Mouse (Mus musculus): ENCODE results near the gene Zdhhc6. TPM values are rescaled to one million over a fixed set of nuclear protein-coding genes. Genes with fewer than 3 reads are reported as not detected.

Gene Zdhhc6
- polyA plus RNA-seq, 1 experiment from 2014 or later = 103 TPM

DNA sequence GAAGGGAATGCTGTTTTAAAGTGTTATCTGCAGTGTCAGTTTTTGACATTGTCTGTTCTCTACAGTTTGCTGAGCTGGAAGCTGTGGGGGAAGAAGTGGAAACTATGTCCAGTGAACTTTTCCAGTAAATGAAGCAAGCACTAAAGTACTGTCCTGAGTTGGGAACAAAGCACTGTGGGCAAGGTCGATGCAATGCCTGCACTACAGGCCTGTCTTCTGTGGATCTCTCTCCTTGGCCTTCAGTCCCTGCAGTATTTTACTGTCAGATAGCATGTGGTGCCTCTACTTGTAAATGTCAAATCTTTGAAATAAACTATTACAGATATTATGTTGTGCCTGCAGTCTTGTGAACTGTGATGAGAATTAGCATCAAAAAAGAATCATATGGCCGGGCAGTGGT lies 19.5 kb downstream of the Zdhhc6 start:
- Histone ChIP-seq H3K27me3 (ENCODE audit: insufficient read depth, poor library complexity, severe bottlenecking) (no peaks in the 10 kb centered on the region), H3K4me1 (no peaks in the 10 kb centered on the region), H3K36me3 (peaks cover 55% of the 10 kb centered on the region), H3K4me3 (no peak overlapping the region), H3K27ac (no peak overlapping the region), H3K9me3 (no peaks in the 10 kb centered on the region)
- 89% methylated on average over 2 of the region's 2 CpGs for WGBS
- DNase-seq (ENCODE audit: low spot score) = no peak

DNA sequence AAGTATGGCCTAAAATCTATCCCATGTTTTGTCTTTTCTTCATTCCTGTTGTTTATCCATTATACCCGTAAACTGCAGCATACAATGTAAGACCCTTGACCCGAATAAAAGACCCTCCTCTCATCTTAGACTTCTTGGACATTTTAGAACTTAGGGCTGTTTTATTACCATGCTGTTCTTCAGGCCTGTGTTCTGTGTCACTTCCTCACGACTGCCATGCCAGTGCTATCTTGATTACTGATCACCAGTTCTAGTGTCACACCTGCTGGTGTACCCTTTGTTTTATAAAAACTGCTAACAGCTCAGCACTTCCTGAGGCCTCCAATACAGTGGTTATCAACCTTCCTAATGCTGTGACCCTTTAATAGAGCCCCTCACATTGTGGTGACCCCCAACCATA lies 20.3 kb downstream of the Zdhhc6 start:
- 81% methylated on average over 3 of the region's 3 CpGs for WGBS
- H3K27ac ChIP-seq = no peak overlapping the region
- H3K9me3 ChIP-seq = no peaks in the 10 kb centered on the region
- H3K36me3 ChIP-seq = peaks cover 56% of the 10 kb centered on the region
- H3K4me3 ChIP-seq = no peak overlapping the region
- no peaks in the 10 kb centered on the region for H3K27me3 ChIP-seq (ENCODE audit: insufficient read depth, poor library complexity, severe bottlenecking)
- no peaks in the 10 kb centered on the region for H3K4me1 ChIP-seq
- no peak for DNase-seq (ENCODE audit: low spot score)

DNA sequence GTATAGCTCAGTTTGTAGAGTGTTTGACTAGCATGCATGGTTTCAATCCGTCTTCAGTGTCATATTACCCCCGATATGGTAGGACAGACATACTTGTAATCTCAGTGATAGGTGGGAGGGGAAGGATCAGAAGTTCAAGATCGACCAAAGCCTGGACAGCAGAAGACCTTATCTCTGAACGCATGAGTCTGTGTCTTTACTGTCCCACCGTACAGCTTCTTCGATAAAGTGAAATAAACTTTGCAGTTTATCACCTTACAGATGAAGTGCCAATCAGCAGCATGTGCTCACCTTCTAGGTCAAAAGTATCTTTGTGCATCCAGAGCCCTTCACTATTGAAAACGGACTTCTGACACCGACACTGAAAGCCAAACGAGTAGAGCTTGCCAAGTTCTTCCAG lies 20.8 kb downstream of the Zdhhc6 start:
- DNase-seq (ENCODE audit: low spot score) = no peak
- no peak overlapping the region for H3K4me3 ChIP-seq
- H3K27ac ChIP-seq = no peak overlapping the region
- no peaks in the 10 kb centered on the region for H3K4me1 ChIP-seq
- H3K27me3 ChIP-seq (ENCODE audit: insufficient read depth, poor library complexity, severe bottlenecking) = no peaks in the 10 kb centered on the region
- H3K9me3 ChIP-seq = no peaks in the 10 kb centered on the region
- 86% methylated on average over 9 of the region's 9 CpGs for WGBS
- peaks cover 57% of the 10 kb centered on the region for H3K36me3 ChIP-seq

- WGBS = 29% methylated on average over 4 of the region's 4 CpGs
- no peaks in the 10 kb centered on the region for H3K4me1 ChIP-seq
- H3K27ac ChIP-seq = no peak overlapping the region
- H3K9me3 ChIP-seq = no peaks in the 10 kb centered on the region
- no peaks in the 10 kb centered on the region for H3K27me3 ChIP-seq (ENCODE audit: insufficient read depth, poor library complexity, severe bottlenecking)
- no peak for DNase-seq (ENCODE audit: low spot score)
- H3K4me3 ChIP-seq = no peak overlapping the region
- H3K36me3 ChIP-seq = peaks cover 67% of the 10 kb centered on the region
Observed at GRCm38 (mm10) chr19:55293175-55293574, 22.7 kb downstream of the Zdhhc6 start.

DNA sequence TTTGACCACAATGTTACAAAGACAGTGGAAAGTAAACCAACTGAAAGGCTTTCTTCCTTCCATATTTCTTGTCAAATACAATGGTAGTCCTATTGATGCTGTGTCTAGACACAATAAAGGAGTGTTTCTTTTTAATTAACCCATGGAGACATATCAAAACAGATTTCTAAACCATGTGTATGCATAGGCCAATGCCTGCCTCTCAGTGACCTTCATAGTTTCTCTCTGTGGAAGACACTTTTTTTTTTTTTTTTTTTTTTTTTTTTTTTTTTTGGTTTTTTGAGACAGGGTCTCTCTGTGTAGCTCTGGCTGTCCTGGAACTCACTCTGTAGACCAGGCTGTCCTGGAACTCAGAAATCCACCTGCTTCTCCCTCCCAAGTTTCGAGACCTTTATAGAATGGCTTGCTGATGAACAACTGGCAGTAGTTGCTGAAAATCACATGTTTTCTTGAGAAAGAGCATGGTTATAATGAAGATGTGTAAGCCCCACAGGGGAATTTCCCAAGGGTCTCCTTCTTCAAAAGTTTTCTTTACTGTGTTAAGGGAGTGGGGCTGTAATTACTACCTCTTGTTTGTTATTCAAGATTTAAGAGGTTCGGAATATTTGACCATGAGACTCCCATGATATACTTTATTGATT lies 23.5 kb downstream of the Zdhhc6 start:
- Histone ChIP-seq H3K4me1 (no peaks in the 10 kb centered on the region), H3K4me3 (no peak overlapping the region), H3K27me3 (ENCODE audit: insufficient read depth, poor library complexity, severe bottlenecking) (no peaks in the 10 kb centered on the region), H3K36me3 (peaks cover 67% of the 10 kb centered on the region), H3K27ac (no peak overlapping the region), H3K9me3 (no peaks in the 10 kb centered on the region)
- 93% methylated on average over 2 of the region's 2 CpGs for WGBS
- DNase-seq (ENCODE audit: low spot score) = no peak

- H3K4me3 ChIP-seq = no peak overlapping the region
- 80% methylated on average over 2 of the region's 2 CpGs for WGBS
- H3K36me3 ChIP-seq = peaks cover 64% of the 10 kb centered on the region
- H3K27ac ChIP-seq = no peak overlapping the region
- H3K9me3 ChIP-seq = no peaks in the 10 kb centered on the region
- no peaks in the 10 kb centered on the region for H3K4me1 ChIP-seq
- DNase-seq (ENCODE audit: low spot score) = no peak
- H3K27me3 ChIP-seq (ENCODE audit: insufficient read depth, poor library complexity, severe bottlenecking) = no peaks in the 10 kb centered on the region
Observed at GRCm38 (mm10) chr19:55290621-55291270, 25.1 kb downstream of the Zdhhc6 start.

- DNase-seq (ENCODE audit: low spot score) = no peak
- Histone ChIP-seq H3K27ac (no peak overlapping the region), H3K27me3 (ENCODE audit: insufficient read depth, poor library complexity, severe bottlenecking) (no peaks in the 10 kb centered on the region), H3K4me3 (no peak overlapping the region), H3K36me3 (peaks cover 66% of the 10 kb centered on the region), H3K9me3 (no peaks in the 10 kb centered on the region), H3K4me1 (no peaks in the 10 kb centered on the region)
Observed at GRCm38 (mm10) chr19:55288974-55289373, 26.9 kb downstream of the Zdhhc6 start.

- WGBS = 89% methylated on average over 4 of the region's 4 CpGs
- no peaks in the 10 kb centered on the region for H3K27me3 ChIP-seq (ENCODE audit: insufficient read depth, poor library complexity, severe bottlenecking)
- no peak overlapping the region for H3K4me3 ChIP-seq
- DNase-seq (ENCODE audit: low spot score) = no peak
- H3K4me1 ChIP-seq = no peaks in the 10 kb centered on the region
- H3K27ac ChIP-seq = no peak overlapping the region
- peaks cover 73% of the 10 kb centered on the region for H3K36me3 ChIP-seq
- H3K9me3 ChIP-seq = no peaks in the 10 kb centered on the region
Observed at GRCm38 (mm10) chr19:55286034-55286433, 29.8 kb downstream of the Zdhhc6 start.

DNA sequence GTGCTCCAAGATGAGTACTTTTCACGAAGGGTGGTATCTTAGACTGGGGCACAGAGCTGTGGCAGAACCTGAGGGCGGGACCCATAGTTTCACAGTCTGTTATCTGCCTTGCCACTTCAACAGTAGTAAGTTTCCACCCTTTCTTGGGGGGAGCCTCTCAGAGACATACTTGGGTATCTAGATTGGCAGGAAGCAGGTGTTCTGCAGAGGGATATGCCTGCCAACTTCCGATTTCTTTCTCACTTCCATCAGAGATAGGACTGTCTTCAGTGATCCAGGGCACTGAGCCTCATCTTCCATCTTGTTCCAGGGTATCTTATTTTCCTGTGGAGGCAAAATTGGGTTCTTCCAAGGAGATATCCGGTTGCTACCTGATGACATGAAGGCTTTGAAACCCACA lies 31.7 kb downstream of the Zdhhc6 start:
- no peaks in the 10 kb centered on the region for H3K9me3 ChIP-seq
- peaks cover 64% of the 10 kb centered on the region for H3K36me3 ChIP-seq
- H3K4me1 ChIP-seq = no peaks in the 10 kb centered on the region
- no peak for DNase-seq (ENCODE audit: low spot score)
- 74% methylated on average over 4 of the region's 4 CpGs for WGBS
- no peak overlapping the region for H3K27ac ChIP-seq
- H3K4me3 ChIP-seq = no peak overlapping the region
- no peaks in the 10 kb centered on the region for H3K27me3 ChIP-seq (ENCODE audit: insufficient read depth, poor library complexity, severe bottlenecking)

DNA sequence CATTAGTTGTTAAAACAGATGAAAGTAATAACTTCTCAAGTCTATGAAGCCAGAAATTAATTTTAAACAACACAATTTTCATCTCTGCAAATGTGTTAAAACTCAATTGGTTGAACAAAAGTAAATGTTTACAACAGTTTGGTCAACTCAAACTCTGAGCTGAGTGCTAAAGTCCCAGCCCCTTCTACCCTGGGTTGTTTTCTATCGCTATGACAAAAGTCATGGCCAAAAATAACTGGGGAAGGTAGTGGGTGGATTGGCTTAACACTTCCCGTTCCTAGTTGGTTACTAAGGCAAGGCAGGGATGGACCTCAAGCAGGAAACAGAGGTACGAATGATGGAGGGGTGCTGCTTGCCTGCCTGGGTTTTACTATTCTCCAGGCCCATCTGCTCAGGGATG lies 39.1 kb downstream of the Zdhhc6 start:
- peaks cover 32% of the 10 kb centered on the region for H3K36me3 ChIP-seq
- no peak for DNase-seq (ENCODE audit: low spot score)
- no peaks in the 10 kb centered on the region for H3K27me3 ChIP-seq (ENCODE audit: insufficient read depth, poor library complexity, severe bottlenecking)
- H3K4me3 ChIP-seq = no peak overlapping the region
- no peaks in the 10 kb centered on the region for H3K4me1 ChIP-seq
- H3K27ac ChIP-seq = no peak overlapping the region
- no peaks in the 10 kb centered on the region for H3K9me3 ChIP-seq
- 70% methylated on average over 3 of the region's 3 CpGs for WGBS

DNA sequence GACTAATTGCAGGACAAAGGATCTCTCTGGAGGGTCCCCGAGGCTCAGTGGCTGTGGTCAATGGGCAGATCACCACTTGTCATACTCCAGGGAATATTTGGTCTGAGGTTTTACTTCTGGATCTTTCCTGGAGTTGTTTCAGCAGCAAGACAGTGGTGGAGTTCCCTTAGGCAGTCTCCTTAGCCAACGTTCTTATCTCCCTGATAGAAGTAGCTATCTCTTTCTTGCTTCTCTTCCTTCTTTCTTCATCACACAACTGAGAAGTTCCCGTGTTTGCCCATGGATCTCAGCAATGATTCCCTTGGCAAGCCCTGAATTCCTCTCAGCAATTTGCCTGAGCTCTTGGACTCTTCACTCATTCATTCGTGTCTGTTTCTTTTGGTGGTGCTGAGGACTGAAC lies 39.7 kb downstream of the Zdhhc6 start:
- Histone ChIP-seq H3K9me3 (no peaks in the 10 kb centered on the region), H3K36me3 (peaks cover 25% of the 10 kb centered on the region; the same call in 1 of the 2 replicates), H3K27me3 (ENCODE audit: insufficient read depth, poor library complexity, severe bottlenecking) (no peaks in the 10 kb centered on the region), H3K4me1 (peaks cover 5% of the 10 kb centered on the region; the same call in 1 of the 2 replicates), H3K4me3 (no peak overlapping the region), H3K27ac (no peak overlapping the region)
- WGBS = 75% methylated on average over 4 of the region's 4 CpGs
- no peak for DNase-seq (ENCODE audit: low spot score)

GRCm38 (mm10) chr19:55273340-55273739 lies 42.5 kb downstream of the Zdhhc6 start:
- no peaks in the 10 kb centered on the region for H3K27me3 ChIP-seq (ENCODE audit: insufficient read depth, poor library complexity, severe bottlenecking)
- no peak overlapping the region for H3K4me3 ChIP-seq
- H3K27ac ChIP-seq = no peak overlapping the region
- no peaks in the 10 kb centered on the region for H3K9me3 ChIP-seq
- no peak for DNase-seq (ENCODE audit: low spot score)
- H3K4me1 ChIP-seq = peaks cover 18% of the 10 kb centered on the region
- H3K36me3 ChIP-seq = peaks cover 19% of the 10 kb centered on the region; the same call in 1 of the 2 replicates
- WGBS = 50% methylated on average over 6 of the region's 6 CpGs

DNA sequence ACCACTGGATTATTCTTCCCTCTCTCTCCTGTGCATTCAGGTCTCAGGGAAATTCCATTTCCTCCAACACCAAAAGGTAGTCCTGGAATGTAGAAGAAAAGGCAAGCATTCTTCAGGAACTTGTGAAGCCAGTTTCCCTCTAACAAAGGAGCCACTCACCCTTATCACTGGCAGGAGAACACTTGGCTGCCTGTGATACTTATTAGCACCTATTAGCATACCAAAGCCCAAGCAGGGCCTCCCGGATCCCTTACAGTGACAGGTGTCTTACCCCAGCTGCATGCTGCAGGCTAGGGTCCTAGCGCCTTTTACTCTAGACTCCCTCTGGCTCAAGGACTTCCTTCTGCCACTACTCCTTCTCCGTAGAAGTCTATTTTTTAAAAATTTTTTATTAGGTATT lies 44.4 kb downstream of the Zdhhc6 start:
- H3K36me3 ChIP-seq = peaks cover 14% of the 10 kb centered on the region; the same call in 1 of the 2 replicates
- H3K4me3 ChIP-seq = no peak overlapping the region
- peaks cover 21% of the 10 kb centered on the region for H3K4me1 ChIP-seq
- DNase-seq (ENCODE audit: low spot score) = no peak
- no peaks in the 10 kb centered on the region for H3K27me3 ChIP-seq (ENCODE audit: insufficient read depth, poor library complexity, severe bottlenecking)
- no peak overlapping the region for H3K27ac ChIP-seq
- H3K9me3 ChIP-seq = no peaks in the 10 kb centered on the region
- WGBS = 33% methylated on average over 3 of the region's 3 CpGs

DNA sequence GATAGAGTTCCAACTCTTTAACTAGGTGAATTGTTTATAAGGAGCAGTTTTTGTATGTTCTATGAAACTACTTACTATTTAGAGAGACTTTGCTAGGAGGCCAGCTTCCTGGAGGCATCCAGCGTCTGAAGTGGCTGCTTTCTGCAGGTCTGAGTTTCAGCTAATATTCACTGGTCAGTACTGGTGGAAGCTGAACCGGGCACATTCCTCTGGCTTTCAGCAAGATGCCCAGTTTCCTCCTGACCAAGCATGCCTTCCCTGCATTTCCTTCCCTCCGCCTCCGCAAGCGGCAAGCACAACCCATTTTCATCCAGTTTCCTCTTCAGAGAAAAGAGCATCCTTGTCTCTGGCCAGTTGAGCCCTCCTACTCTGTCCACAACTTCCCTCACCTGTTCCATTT lies 46.8 kb downstream of the Zdhhc6 start:
- Histone ChIP-seq H3K36me3 (peaks cover 14% of the 10 kb centered on the region; the same call in 1 of the 2 replicates), H3K4me3 (no peak overlapping the region), H3K27me3 (ENCODE audit: insufficient read depth, poor library complexity, severe bottlenecking) (no peaks in the 10 kb centered on the region), H3K9me3 (no peaks in the 10 kb centered on the region), H3K4me1 (peaks cover 21% of the 10 kb centered on the region), H3K27ac (no peak overlapping the region)
- 74% methylated on average over 5 of the region's 5 CpGs for WGBS
- no peak for DNase-seq (ENCODE audit: low spot score)
